Mouse (Mus musculus) ES-E14 (cell line): ENCODE measurements around the gene Vars. TPM values are rescaled to one million over a fixed set of nuclear protein-coding genes. Genes with fewer than 3 reads are reported as not detected.

Source experiments
- DNase-seq: peaks from one replicate; pipeline ENCODE4 v3.0.0-alpha.2; 2013; ENCODE audit warnings: low read depth, low spot score
- H3K27ac ChIP-seq: 2 replicates; pipeline ENCODE4 v1.5.1; 2012; ENCODE audit warnings: low read depth, mild to moderate bottlenecking, low read length, moderate library complexity, mixed read lengths; ENCODE audit not compliant: poor library complexity, insufficient read depth, severe bottlenecking
- H3K36me3 ChIP-seq: 2 replicates; pipeline ENCODE4 v1.6.1; 2012; ENCODE audit warnings: mild to moderate bottlenecking, low read length, moderate library complexity, mixed read lengths; ENCODE audit not compliant: control insufficient read depth, poor library complexity, insufficient read depth, severe bottlenecking
- H3K4me1 ChIP-seq, 2 experiments: fragments of 150-350 bp in 1 of 2; sonication (generic) in 1 of 2; 2 replicates each; pipeline ENCODE4 v1.6.1; 2012; ENCODE audit warnings: low read length in 2 of 2, mild to moderate bottlenecking in 1 of 2, mixed read lengths in 1 of 2; ENCODE audit not compliant: control insufficient read depth in 2 of 2, insufficient read depth in 2 of 2, poor library complexity in 1 of 2
- H3K4me3 ChIP-seq, 2 experiments: fragments of 150-350 bp in 1 of 2; sonication (generic) in 1 of 2; 2 replicates each; pipeline ENCODE4 v1.5.1; 2012; ENCODE audit warnings: low read length in 2 of 2, low read depth in 1 of 2, mild to moderate bottlenecking in 1 of 2, mixed read lengths in 1 of 2; ENCODE audit not compliant: insufficient read depth in 1 of 2, poor library complexity in 1 of 2, severe bottlenecking in 1 of 2
- H3K9ac ChIP-seq: 2 replicates; pipeline ENCODE4 v1.6.1; 2012; ENCODE audit warnings: low read depth, mild to moderate bottlenecking, low read length, mixed read lengths; ENCODE audit not compliant: poor library complexity, insufficient read depth, severe bottlenecking
- H3K9me3 ChIP-seq: fragments of 150-350 bp; sonication (generic); 2 replicates; pipeline ENCODE4 v1.6.1; 2012; ENCODE audit warnings: low read depth, mild to moderate bottlenecking, low read length; ENCODE audit not compliant: control insufficient read depth, insufficient read depth
- CHD2 ChIP-seq: IDR thresholded peaks from 2 replicates; pipeline ENCODE4 v1.6.1; 2014; ENCODE audit warnings: mild to moderate bottlenecking, low read depth, low read length, inconsistent platforms
- HCFC1 ChIP-seq: IDR thresholded peaks from 2 replicates; pipeline ENCODE4 v1.6.1; 2012; ENCODE audit warnings: low read length, inconsistent platforms, borderline replicate concordance; ENCODE audit not compliant: insufficient read depth
- MAFK ChIP-seq: IDR thresholded peaks from 2 replicates; pipeline ENCODE4 v1.6.1; 2014; ENCODE audit warnings: mild to moderate bottlenecking, low read depth, low read length, inconsistent platforms; ENCODE audit not compliant: insufficient read depth
- ZC3H11A ChIP-seq: IDR thresholded peaks from 2 replicates; pipeline ENCODE4 v1.6.1; 2012; ENCODE audit warnings: low read depth, mild to moderate bottlenecking, inconsistent platforms, low read length, borderline replicate concordance
- ZNF384 ChIP-seq: IDR thresholded peaks from 2 replicates; pipeline ENCODE4 v1.6.1; 2012; ENCODE audit warnings: low read depth, low read length, inconsistent platforms
- in situ Hi-C, 2 experiments: fragments of 600-800 bp; cut with MboI; formaldehyde crosslinking; loops; one replicate each; pipeline ENCODE4 v1.15.1; 2025; ENCODE audit warnings: low sequenced_read_pairs in 2 of 2, inconsistent platforms in 1 of 2; ENCODE audit not compliant: unreplicated experiment in 2 of 2
- total RNA-seq: library from RNA; depleted of rRNA; stranded (reverse); fragments of 300-350 nt; gene quantifications from 2 replicates; pipeline ENCODE4 v1.2.3, GENCODE M21; 2012

The Vars gene
- total RNA-seq, 1 experiment: 303 TPM

GRCm38 (mm10) chr17:35055691-35056495 is 55.1 kb downstream of the Vars start:
- in situ Hi-C loops: no loop called here
- peaks cover 0 to 26% of the 10 kb centered on the region in 2 experiments; a peak in 3 of 4 replicates for H3K4me1 ChIP-seq
- TF ChIP-seq ZNF384 (no peak), CHD2 (no peak), ZC3H11A (no peak), HCFC1 (no peak), MAFK (no peak)

GRCm38 (mm10) chr17:35057090-35057489 is 56.3 kb downstream of the Vars start:
- Histone ChIP-seq H3K36me3 (peaks cover 43% of the 10 kb centered on the region), H3K9me3 (no peaks in the 10 kb centered on the region), H3K4me3 (no peak overlapping the region), H3K4me1 (peaks cover 0 to 30% of the 10 kb centered on the region in 2 experiments), H3K27ac (no peak overlapping the region), H3K9ac (no peak overlapping the region)
- in situ Hi-C loops: no loop called here
- TF ChIP-seq ZNF384 (no peak), MAFK (no peak), HCFC1 (no peak), CHD2 (no peak), ZC3H11A (no peak)
- DNase-seq: no peak

More at GRCm38 (mm10) chr17:35055691-35056495, 55.1 kb downstream of the Vars start:
- H3K9ac ChIP-seq: no peak overlapping the region
- no peak overlapping the region for H3K4me3 ChIP-seq
- H3K27ac ChIP-seq: no peak overlapping the region
- peaks cover 38% of the 10 kb centered on the region for H3K36me3 ChIP-seq
- no peaks in the 10 kb centered on the region for H3K9me3 ChIP-seq
- DNase-seq: no peak

GRCm38 (mm10) chr17:35058316-35058715 is 57.5 kb downstream of the Vars start:
- no peak overlapping the region; a peak in 1 of 4 replicates for H3K4me3 ChIP-seq
- DNase-seq: no peak
- peaks cover 34% of the 10 kb centered on the region for H3K36me3 ChIP-seq
- no peak for TF ChIP-seq CHD2
- no peak for TF ChIP-seq ZC3H11A
- TF ChIP-seq HCFC1: no peak
- no peak for TF ChIP-seq MAFK
- TF ChIP-seq ZNF384: no peak
- H3K9ac ChIP-seq: no peak overlapping the region
- no peak overlapping the region for H3K27ac ChIP-seq
- in situ Hi-C loops: no loop called here
- H3K9me3 ChIP-seq: no peaks in the 10 kb centered on the region
- H3K4me1 ChIP-seq: peaks cover 2 to 24% of the 10 kb centered on the region in 2 experiments

GRCm38 (mm10) chr17:35058911-35059892 is 58.4 kb downstream of the Vars start, which contains the start of gene Ddah2:
Gene Ddah2 (plus strand): TSS chr17:35059035.
- Histone ChIP-seq H3K4me3 (peak within 1 kb of the TSS; percentile 86 to 88), H3K4me1 (peaks cover 5 to 31% of the 10 kb centered on the region in 2 experiments), H3K9ac (peak within 1 kb of the TSS; percentile 87), H3K9me3 (no peaks in the 10 kb centered on the region), H3K27ac (peak within 1 kb of the TSS; percentile 72), H3K36me3 (peaks cover 28% of the 10 kb centered on the region)
- in situ Hi-C loops: no loop called here
- peak; percentile 79 for DNase-seq
- TF ChIP-seq ZNF384 (no peak), ZC3H11A (no peak), CHD2 (no peak), MAFK (no peak), HCFC1 (no peak)
